Mouse (Mus musculus) lung, postnatal 0 days (tissue): ENCODE measurements around the gene Ddx47.

ENCODE experiments used
- CTCF ChIP-seq: IDR thresholded peaks from 2 replicates; pipeline ENCODE4 v1.5.1; 2016; ENCODE audit warnings: antibody characterized with exemption, mild to moderate bottlenecking
- EP300 ChIP-seq: IDR thresholded peaks from 2 replicates; pipeline ENCODE4 v1.6.1; 2016; ENCODE audit warnings: antibody characterized with exemption, mild to moderate bottlenecking, control low read depth

DNA sequence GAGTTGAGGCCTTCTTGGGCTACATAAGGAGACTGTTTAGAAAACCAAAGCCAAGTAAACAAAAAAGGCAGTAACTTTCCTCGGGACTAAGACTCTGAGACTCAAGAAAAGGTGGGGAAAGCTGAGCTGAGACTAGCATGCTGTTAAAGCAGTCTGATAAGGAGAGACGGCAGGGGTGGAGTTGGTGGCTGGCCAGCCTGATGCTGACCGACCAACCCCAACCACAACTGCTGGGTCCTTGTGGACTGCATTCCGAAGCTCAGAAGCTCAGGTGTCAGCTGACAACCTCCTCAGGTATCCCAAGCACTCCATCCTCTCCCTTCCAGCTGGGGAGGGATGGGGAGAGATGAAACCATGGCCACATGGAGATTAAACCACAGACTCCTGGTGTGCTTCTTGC, 44.5 kb downstream of the Ddx47 start:
- TF ChIP-seq EP300 (no peak), CTCF (no peak)
